Mouse (Mus musculus) ES-E14 (cell line): Measurements from ENCODE around the gene Gm9844. TPM values are rescaled to one million over a fixed set of nuclear protein-coding genes. Genes with fewer than 3 reads are reported as not detected.

Experiments
- DNase-seq: peaks from one replicate; pipeline ENCODE4 v3.0.0-alpha.2; 2013; ENCODE audit warnings: low read depth, low spot score
- H3K27ac ChIP-seq: 2 replicates; pipeline ENCODE4 v1.5.1; 2012; ENCODE audit warnings: low read depth, mild to moderate bottlenecking, low read length, moderate library complexity, mixed read lengths; ENCODE audit not compliant: poor library complexity, insufficient read depth, severe bottlenecking
- H3K36me3 ChIP-seq: 2 replicates; pipeline ENCODE4 v1.6.1; 2012; ENCODE audit warnings: mild to moderate bottlenecking, low read length, moderate library complexity, mixed read lengths; ENCODE audit not compliant: control insufficient read depth, poor library complexity, insufficient read depth, severe bottlenecking
- H3K4me1 ChIP-seq, 2 experiments: fragments of 150-350 bp in 1 of 2; sonication (generic) in 1 of 2; 2 replicates each; pipeline ENCODE4 v1.6.1; 2012; ENCODE audit warnings: low read length in 2 of 2, mild to moderate bottlenecking in 1 of 2, mixed read lengths in 1 of 2; ENCODE audit not compliant: control insufficient read depth in 2 of 2, insufficient read depth in 2 of 2, poor library complexity in 1 of 2
- H3K4me3 ChIP-seq, 2 experiments: fragments of 150-350 bp in 1 of 2; sonication (generic) in 1 of 2; 2 replicates each; pipeline ENCODE4 v1.5.1; 2012; ENCODE audit warnings: low read length in 2 of 2, low read depth in 1 of 2, mild to moderate bottlenecking in 1 of 2, mixed read lengths in 1 of 2; ENCODE audit not compliant: insufficient read depth in 1 of 2, poor library complexity in 1 of 2, severe bottlenecking in 1 of 2
- H3K9ac ChIP-seq: 2 replicates; pipeline ENCODE4 v1.6.1; 2012; ENCODE audit warnings: low read depth, mild to moderate bottlenecking, low read length, mixed read lengths; ENCODE audit not compliant: poor library complexity, insufficient read depth, severe bottlenecking
- H3K9me3 ChIP-seq: fragments of 150-350 bp; sonication (generic); 2 replicates; pipeline ENCODE4 v1.6.1; 2012; ENCODE audit warnings: low read depth, mild to moderate bottlenecking, low read length; ENCODE audit not compliant: control insufficient read depth, insufficient read depth
- CHD2 ChIP-seq: IDR thresholded peaks from 2 replicates; pipeline ENCODE4 v1.6.1; 2014; ENCODE audit warnings: mild to moderate bottlenecking, low read depth, low read length, inconsistent platforms
- HCFC1 ChIP-seq: IDR thresholded peaks from 2 replicates; pipeline ENCODE4 v1.6.1; 2012; ENCODE audit warnings: low read length, inconsistent platforms, borderline replicate concordance; ENCODE audit not compliant: insufficient read depth
- MAFK ChIP-seq: IDR thresholded peaks from 2 replicates; pipeline ENCODE4 v1.6.1; 2014; ENCODE audit warnings: mild to moderate bottlenecking, low read depth, low read length, inconsistent platforms; ENCODE audit not compliant: insufficient read depth
- ZC3H11A ChIP-seq: IDR thresholded peaks from 2 replicates; pipeline ENCODE4 v1.6.1; 2012; ENCODE audit warnings: low read depth, mild to moderate bottlenecking, inconsistent platforms, low read length, borderline replicate concordance
- ZNF384 ChIP-seq: IDR thresholded peaks from 2 replicates; pipeline ENCODE4 v1.6.1; 2012; ENCODE audit warnings: low read depth, low read length, inconsistent platforms
- in situ Hi-C, 2 experiments: fragments of 600-800 bp; cut with MboI; formaldehyde crosslinking; loops; one replicate each; pipeline ENCODE4 v1.15.1; 2025; ENCODE audit warnings: low sequenced_read_pairs in 2 of 2, inconsistent platforms in 1 of 2; ENCODE audit not compliant: unreplicated experiment in 2 of 2
- total RNA-seq: library from RNA; depleted of rRNA; stranded (reverse); fragments of 300-350 nt; gene quantifications from 2 replicates; pipeline ENCODE4 v1.2.3, GENCODE M21; 2012

Gene Gm9844
- total RNA-seq, 1 experiment, result 6.7 TPM

- no peaks in the 10 kb centered on the region for H3K9me3 ChIP-seq
- H3K4me3 ChIP-seq, result peak within 1 kb of the TSS; percentile 18 to 24; a peak in 2 of 4 replicates
- no peak within 1 kb of the TSS for H3K9ac ChIP-seq
- no peaks in the 10 kb centered on the region for H3K36me3 ChIP-seq
- no peak within 1 kb of the TSS for H3K27ac ChIP-seq
- no peak for DNase-seq
- in situ Hi-C loops, result no loop called here
- TF ChIP-seq ZC3H11A (no peak), ZNF384 (no peak), CHD2 (peak; percentile 70; the same call in 1 of the 2 replicates)
- H3K4me1 ChIP-seq, result peaks cover 0 to 4% of the 10 kb centered on the region in 2 experiments; a peak in 1 of 4 replicates
Observed at GRCm38 (mm10) chr7:24869532-24870165, 7.6 kb downstream of the Gm9844 start, which contains the start of the genes Lypd4 and Dmrtc2. TSS of gene Lypd4 (minus strand) at chr7:24869941. TSS of gene Dmrtc2 (plus strand) at chr7:24870057.

GRCm38 (mm10) chr7:24877588-24877987 lies 15.6 kb downstream of the Gm9844 start:
- H3K4me3 ChIP-seq, result no peak overlapping the region
- in situ Hi-C loops, result no loop called here
- H3K36me3 ChIP-seq, result no peaks in the 10 kb centered on the region
- no peak overlapping the region for H3K27ac ChIP-seq
- H3K9me3 ChIP-seq, result no peaks in the 10 kb centered on the region
- H3K4me1 ChIP-seq, result peaks cover 7 to 31% of the 10 kb centered on the region in 2 experiments
- DNase-seq, result no peak
- no peak for TF ChIP-seq CHD2
- TF ChIP-seq ZNF384, result no peak
- TF ChIP-seq ZC3H11A, result no peak
- no peak for TF ChIP-seq MAFK
- no peak for TF ChIP-seq HCFC1
- no peak overlapping the region for H3K9ac ChIP-seq

GRCm38 (mm10) chr7:24879620-24880019 lies 17.6 kb downstream of the Gm9844 start:
- Histone ChIP-seq H3K9me3 (no peaks in the 10 kb centered on the region), H3K27ac (peak overlapping the region; percentile 59), H3K4me1 (peaks cover 7 to 32% of the 10 kb centered on the region in 2 experiments), H3K9ac (no peak overlapping the region), H3K36me3 (no peaks in the 10 kb centered on the region), H3K4me3 (no peak overlapping the region)
- TF ChIP-seq HCFC1 (0 out of 2 replicates have a peak, but pooled peaks have one; percentile 47), ZC3H11A (no peak), ZNF384 (no peak), CHD2 (peak; percentile 65), MAFK (no peak)
- peak; percentile 78 for DNase-seq
- in situ Hi-C loops, result no loop called here

- TF ChIP-seq ZC3H11A (no peak), ZNF384 (no peak), MAFK (no peak), HCFC1 (no peak), CHD2 (no peak)
- Histone ChIP-seq H3K9ac (no peak overlapping the region), H3K36me3 (peaks cover 30% of the 10 kb centered on the region), H3K9me3 (no peaks in the 10 kb centered on the region), H3K4me1 (peaks cover 7 to 31% of the 10 kb centered on the region in 2 experiments), H3K27ac (no peak overlapping the region), H3K4me3 (no peak overlapping the region)
- in situ Hi-C loops, result no loop called here
- no peak for DNase-seq
Observed at GRCm38 (mm10) chr7:24882416-24883199, 20.6 kb downstream of the Gm9844 start.
